Mouse (Mus musculus): ENCODE data around the gene Gramd1b. TPM values are rescaled to one million over a fixed set of nuclear protein-coding genes. Genes with fewer than 3 reads are reported as not detected.

Gramd1b gene
- polyA plus RNA-seq, 1 experiment from 2014 or later = 13.5 TPM

- Histone ChIP-seq H3K9me3 (no peaks in the 10 kb centered on the region), H3K4me2 (no peak overlapping the region), H3K27ac (no peak overlapping the region), H3K9ac (no peak overlapping the region), H3K36me3 (no peaks in the 10 kb centered on the region), H3K27me3 (no peaks in the 10 kb centered on the region), H3K4me3 (no peak overlapping the region), H3K4me1 (replicated peaks) (peaks cover 10% of the 10 kb centered on the region; the same call in 1 of the 2 replicates)
- no peak for ATAC-seq (ENCODE audit: low FRiP score)
- WGBS = 89% methylated on average over 4 of the region's 4 CpGs
Observed at GRCm38 (mm10) chr9:40412246-40412645, 118.9 kb downstream of the Gramd1b start.

GRCm38 (mm10) chr9:40410895-40411294 is 120.3 kb downstream of the Gramd1b start:
- Histone ChIP-seq H3K27ac (no peak overlapping the region), H3K9ac (no peak overlapping the region), H3K9me3 (no peaks in the 10 kb centered on the region), H3K27me3 (no peaks in the 10 kb centered on the region), H3K4me1 (replicated peaks) (peaks cover 10% of the 10 kb centered on the region; the same call in 1 of the 2 replicates), H3K4me3 (no peak overlapping the region), H3K4me2 (no peak overlapping the region), H3K36me3 (no peaks in the 10 kb centered on the region)
- WGBS = 97% methylated on average over 3 of the region's 3 CpGs
- ATAC-seq (ENCODE audit: low FRiP score) = no peak

DNA sequence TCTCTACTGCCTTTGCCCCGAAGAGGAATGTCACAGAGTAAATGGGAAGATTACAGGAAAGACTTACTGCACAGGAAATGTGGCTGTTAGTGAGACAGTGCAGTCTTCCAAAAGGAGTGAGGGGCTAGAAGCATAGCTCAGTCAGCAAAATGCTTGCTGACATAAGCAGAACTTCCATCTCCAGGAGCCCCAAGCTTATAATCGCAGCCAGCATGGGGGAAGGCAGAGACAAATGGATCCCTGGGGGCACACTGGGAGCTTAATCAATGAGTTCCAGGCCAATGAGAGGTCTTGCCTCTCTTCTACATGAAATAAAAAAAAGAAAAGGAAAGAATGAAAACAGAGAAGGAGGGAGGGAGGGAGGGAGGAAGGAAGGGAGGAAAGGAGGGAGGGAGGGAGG is 122.1 kb downstream of the Gramd1b start:
- Histone ChIP-seq H3K4me3 (no peak overlapping the region), H3K4me2 (no peak overlapping the region), H3K27ac (0 out of 2 replicates have a peak overlapping the region, but pooled peaks have one; percentile 35), H3K36me3 (no peaks in the 10 kb centered on the region), H3K9ac (no peak overlapping the region), H3K27me3 (no peaks in the 10 kb centered on the region), H3K9me3 (no peaks in the 10 kb centered on the region), H3K4me1 (replicated peaks) (peaks cover 11% of the 10 kb centered on the region; the same call in 1 of the 2 replicates)
- WGBS = 29% methylated on average over 2 of the region's 2 CpGs
- no peak for ATAC-seq (ENCODE audit: low FRiP score)

GRCm38 (mm10) chr9:40408415-40408814 is 122.8 kb downstream of the Gramd1b start:
- ATAC-seq (ENCODE audit: low FRiP score) = no peak
- H3K9me3 ChIP-seq = no peaks in the 10 kb centered on the region
- H3K9ac ChIP-seq = no peak overlapping the region
- WGBS = 64% methylated on average over 3 of the region's 3 CpGs
- H3K4me1 ChIP-seq (replicated peaks) = peaks cover 10% of the 10 kb centered on the region; the same call in 1 of the 2 replicates
- no peaks in the 10 kb centered on the region for H3K36me3 ChIP-seq
- H3K27me3 ChIP-seq = no peaks in the 10 kb centered on the region
- no peak overlapping the region for H3K4me2 ChIP-seq
- H3K27ac ChIP-seq = no peak overlapping the region
- no peak overlapping the region for H3K4me3 ChIP-seq

- H3K9me3 ChIP-seq = no peaks in the 10 kb centered on the region
- no peaks in the 10 kb centered on the region for H3K27me3 ChIP-seq
- H3K9ac ChIP-seq = no peak overlapping the region
- H3K36me3 ChIP-seq = no peaks in the 10 kb centered on the region
- no peak overlapping the region for H3K4me2 ChIP-seq
- H3K4me3 ChIP-seq = no peak overlapping the region
- WGBS = 58% methylated on average over 5 of the region's 5 CpGs
- no peak overlapping the region for H3K27ac ChIP-seq
- ATAC-seq (ENCODE audit: low FRiP score) = no peak
- peaks cover 10% of the 10 kb centered on the region; the same call in 1 of the 2 replicates for H3K4me1 ChIP-seq (replicated peaks)
Observed at GRCm38 (mm10) chr9:40407876-40408275, 123.3 kb downstream of the Gramd1b start.

GRCm38 (mm10) chr9:40405804-40406203 is 125.4 kb downstream of the Gramd1b start:
- no peaks in the 10 kb centered on the region for H3K27me3 ChIP-seq
- H3K9me3 ChIP-seq = no peaks in the 10 kb centered on the region
- H3K9ac ChIP-seq = no peak overlapping the region
- no peaks in the 10 kb centered on the region for H3K36me3 ChIP-seq
- H3K4me2 ChIP-seq = no peak overlapping the region
- 53% methylated on average over 6 of the region's 6 CpGs for WGBS
- H3K4me3 ChIP-seq = no peak overlapping the region
- ATAC-seq (ENCODE audit: low FRiP score) = no peak
- peaks cover 10% of the 10 kb centered on the region; the same call in 1 of the 2 replicates for H3K4me1 ChIP-seq (replicated peaks)
- no peak overlapping the region for H3K27ac ChIP-seq

- Histone ChIP-seq H3K9me3 (no peaks in the 10 kb centered on the region), H3K27me3 (no peaks in the 10 kb centered on the region), H3K4me1 (replicated peaks) (peaks cover 10% of the 10 kb centered on the region; the same call in 1 of the 2 replicates), H3K4me3 (no peak overlapping the region), H3K4me2 (no peak overlapping the region), H3K27ac (no peak overlapping the region), H3K9ac (no peak overlapping the region), H3K36me3 (no peaks in the 10 kb centered on the region)
- WGBS = 84% methylated on average over 5 of the region's 5 CpGs
- no peak for ATAC-seq (ENCODE audit: low FRiP score)
Observed at GRCm38 (mm10) chr9:40405263-40405662, 125.9 kb downstream of the Gramd1b start.

DNA sequence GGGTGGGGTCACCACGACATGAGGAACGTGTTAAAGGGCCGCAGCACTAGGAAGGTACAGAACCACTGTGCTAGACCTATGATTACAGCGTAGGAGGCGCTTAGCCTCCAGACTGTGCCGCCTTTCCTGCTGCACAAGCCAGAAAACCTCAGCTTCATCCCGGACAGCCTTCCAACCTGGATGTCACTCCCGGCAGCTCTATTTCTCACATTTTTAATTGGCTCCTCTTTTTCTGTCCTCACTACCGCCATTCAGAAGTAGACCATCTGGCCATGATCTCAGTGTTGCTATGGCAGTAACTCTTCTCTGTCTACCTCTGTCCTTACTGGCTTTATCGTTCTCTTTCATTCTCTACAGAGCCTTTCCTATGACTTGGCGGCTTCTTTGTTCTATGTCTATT is 126.5 kb downstream of the Gramd1b start:
- no peak overlapping the region for H3K4me2 ChIP-seq
- WGBS = 92% methylated on average over 11 of the region's 11 CpGs
- no peaks in the 10 kb centered on the region for H3K36me3 ChIP-seq
- H3K9me3 ChIP-seq = no peaks in the 10 kb centered on the region
- H3K27me3 ChIP-seq = no peaks in the 10 kb centered on the region
- H3K9ac ChIP-seq = no peak overlapping the region
- no peak overlapping the region for H3K27ac ChIP-seq
- ATAC-seq (ENCODE audit: low FRiP score) = no peak
- H3K4me3 ChIP-seq = no peak overlapping the region
- peaks cover 10% of the 10 kb centered on the region; the same call in 1 of the 2 replicates for H3K4me1 ChIP-seq (replicated peaks)

DNA sequence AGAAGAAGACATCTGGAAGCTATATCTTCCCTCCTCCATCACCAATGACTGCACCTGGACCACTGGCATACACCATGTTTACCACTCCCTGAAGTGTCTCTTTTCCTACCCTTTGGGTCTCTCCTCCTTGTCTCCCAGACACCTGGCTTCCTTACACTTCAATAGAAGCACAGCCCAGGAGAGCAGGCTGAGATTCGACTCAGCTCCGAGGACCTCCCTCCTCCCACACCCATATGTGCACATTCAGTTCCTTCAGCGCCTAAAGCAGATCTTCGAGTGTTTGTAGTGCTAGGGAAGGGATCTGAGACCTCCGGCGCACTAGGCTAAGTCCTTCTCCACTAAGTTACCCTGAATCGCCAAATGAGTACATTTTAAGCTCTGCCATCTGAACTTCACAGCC is 127.4 kb downstream of the Gramd1b start:
- Histone ChIP-seq H3K36me3 (no peaks in the 10 kb centered on the region), H3K27ac (no peak overlapping the region), H3K4me3 (no peak overlapping the region), H3K9ac (no peak overlapping the region), H3K9me3 (no peaks in the 10 kb centered on the region), H3K27me3 (no peaks in the 10 kb centered on the region), H3K4me1 (replicated peaks) (peaks cover 6% of the 10 kb centered on the region; the same call in 1 of the 2 replicates), H3K4me2 (no peak overlapping the region)
- no peak for ATAC-seq (ENCODE audit: low FRiP score)
- WGBS = 91% methylated on average over 7 of the region's 7 CpGs

GRCm38 (mm10) chr9:40401818-40402217 is 129.4 kb downstream of the Gramd1b start:
- Histone ChIP-seq H3K9me3 (no peaks in the 10 kb centered on the region), H3K4me3 (no peak overlapping the region), H3K36me3 (no peaks in the 10 kb centered on the region), H3K4me1 (replicated peaks) (peaks cover 5% of the 10 kb centered on the region; the same call in 1 of the 2 replicates), H3K27me3 (no peaks in the 10 kb centered on the region), H3K4me2 (no peak overlapping the region), H3K9ac (no peak overlapping the region), H3K27ac (no peak overlapping the region)
- WGBS = 89% methylated on average over 5 of the region's 5 CpGs
- no peak for ATAC-seq (ENCODE audit: low FRiP score)

- Histone ChIP-seq H3K9me3 (no peaks in the 10 kb centered on the region), H3K27me3 (no peaks in the 10 kb centered on the region), H3K4me2 (no peak overlapping the region), H3K27ac (no peak overlapping the region), H3K4me1 (replicated peaks) (0 out of 2 replicates have a peak, but pooled peaks cover 7% of the 10 kb centered on the region), H3K36me3 (no peaks in the 10 kb centered on the region), H3K4me3 (no peak overlapping the region), H3K9ac (no peak overlapping the region)
- 80% methylated on average over 9 of the region's 9 CpGs for WGBS
- ATAC-seq (ENCODE audit: low FRiP score) = no peak
Observed at GRCm38 (mm10) chr9:40400854-40401253, 130.3 kb downstream of the Gramd1b start.

DNA sequence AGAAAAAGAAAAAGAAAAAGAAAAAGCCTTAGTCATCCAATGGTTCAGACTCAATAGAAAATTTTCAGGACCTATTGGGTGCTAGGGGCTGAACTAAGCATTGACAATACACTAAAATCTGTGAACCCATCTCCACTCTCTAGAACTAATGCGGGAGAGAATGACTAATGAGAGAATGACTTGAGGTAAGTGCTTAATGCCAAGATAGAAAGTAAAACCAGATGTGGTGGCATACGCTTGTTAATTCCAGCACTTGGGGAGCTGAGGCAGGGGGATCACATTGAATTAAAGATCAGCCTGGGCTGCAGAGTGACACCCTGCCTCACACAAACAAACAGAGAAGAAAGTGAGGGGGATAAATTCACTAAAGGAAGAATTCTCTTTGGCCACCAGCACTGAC is 131.0 kb downstream of the Gramd1b start:
- Histone ChIP-seq H3K9ac (no peak overlapping the region), H3K9me3 (no peaks in the 10 kb centered on the region), H3K36me3 (no peaks in the 10 kb centered on the region), H3K4me2 (no peak overlapping the region), H3K27me3 (no peaks in the 10 kb centered on the region), H3K4me3 (no peak overlapping the region), H3K4me1 (replicated peaks) (0 out of 2 replicates have a peak, but pooled peaks cover 7% of the 10 kb centered on the region), H3K27ac (no peak overlapping the region)
- 86% methylated on average over 2 of the region's 2 CpGs for WGBS
- no peak for ATAC-seq (ENCODE audit: low FRiP score)

DNA sequence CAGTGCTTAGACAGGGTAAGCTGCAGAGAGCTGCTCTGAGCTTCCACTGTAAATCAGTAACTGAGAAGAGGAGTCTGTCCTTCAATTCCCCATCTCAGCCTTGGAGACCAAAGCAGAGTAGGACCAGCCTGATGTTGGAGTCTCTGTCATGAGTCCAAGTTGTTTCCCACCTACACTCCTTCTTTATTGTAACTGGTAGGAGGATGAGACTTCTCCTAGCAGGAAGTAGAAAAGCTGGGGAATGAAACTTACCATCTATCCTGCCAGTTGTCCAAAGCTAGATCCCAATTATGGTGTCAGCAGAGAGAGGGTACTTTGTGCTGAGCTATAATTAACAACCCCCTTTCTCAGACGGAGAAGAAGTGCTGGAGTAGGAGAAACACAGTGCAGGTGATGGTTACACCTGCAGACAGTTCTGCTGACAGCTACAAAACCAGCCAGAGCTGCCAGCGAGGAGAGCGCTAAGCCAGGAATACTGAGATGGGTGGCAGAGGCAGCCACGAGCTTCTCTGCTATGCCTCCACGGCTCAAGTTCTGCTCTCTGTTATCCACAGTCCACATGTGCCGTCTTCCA is 131.7 kb downstream of the Gramd1b start:
- Histone ChIP-seq H3K27me3 (no peaks in the 10 kb centered on the region), H3K36me3 (no peaks in the 10 kb centered on the region), H3K27ac (no peak overlapping the region), H3K9ac (no peak overlapping the region), H3K4me1 (replicated peaks) (0 out of 2 replicates have a peak, but pooled peaks cover 4% of the 10 kb centered on the region), H3K4me3 (no peak overlapping the region), H3K9me3 (no peaks in the 10 kb centered on the region), H3K4me2 (no peak overlapping the region)
- WGBS = 88% methylated on average over 6 of the region's 6 CpGs
- ATAC-seq (ENCODE audit: low FRiP score) = no peak

Measured in hindbrain, embryonic 13.5 days (tissue).